12 mouse cellular contexts compared by ENCODE assay signal in the genomic region with DNA sequence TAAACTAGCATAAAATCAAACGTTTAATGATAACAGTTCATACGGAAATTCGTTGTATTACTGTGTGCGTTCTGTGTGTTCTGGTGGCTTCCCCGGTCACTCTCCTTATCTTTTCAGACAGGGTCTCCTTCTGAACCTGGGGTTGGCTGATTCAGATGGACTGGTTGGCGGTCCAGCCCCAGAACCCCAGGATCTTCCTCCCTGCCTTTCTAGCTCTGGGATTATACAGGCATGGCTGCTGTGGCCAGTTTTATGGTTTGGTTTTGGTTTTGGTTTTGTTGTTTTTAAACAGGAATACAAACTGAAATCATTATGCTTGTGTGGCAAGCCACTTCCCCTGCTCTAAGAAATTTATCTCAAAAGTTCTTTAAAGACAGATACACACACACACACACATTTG. TPM values are rescaled to one million over a fixed set of nuclear protein-coding genes. Genes with fewer than 3 reads are reported as not detected.
DNase-seq lines count a peak whose midpoint lies in the region; ATAC-seq and TF ChIP-seq lines count a peak whose summit lies in the region.
"Had no signal": no experiment of that assay in that cellular context is flagged by ENCODE, and none has a peak within 500 bp of the region (broad histone marks: within the 10 kb centered on the region; RNA-seq: fewer than 3 reads in every experiment).

No protein-coding gene starts in this region.

- 88% methylated on average over 6 of the region's 6 CpGs for WGBS in embryonic facial prominence, embryonic 14.5 days
- 86% methylated on average over 6 of the region's 6 CpGs for WGBS in embryonic facial prominence, embryonic 10.5 days
- 10% methylated on average over 6 of the region's 6 CpGs for WGBS in spleen, adult 2 months
- 22% methylated on average over 6 of the region's 6 CpGs for WGBS in liver, embryonic 15.5 days (ENCODE audit: insufficient replicate concordance)
- WGBS in cerebellum, adult 2 months = 88% methylated on average over 6 of the region's 6 CpGs

- H3K27ac ChIP-seq in embryonic facial prominence, embryonic 14.5 days (replicated peaks; ENCODE audit: low read depth, low read length) = no peak overlapping the region
- H3K27ac ChIP-seq in embryonic facial prominence, embryonic 10.5 days (replicated peaks) = no peak overlapping the region
- peak overlapping the region; percentile 78 for H3K27ac ChIP-seq in spleen, adult 2 months (ENCODE audit: insufficient read depth, low read length)
- peak overlapping the region; percentile 89 for H3K27ac ChIP-seq in liver, embryonic 15.5 days (replicated peaks)
- no peak overlapping the region for H3K27ac ChIP-seq in cerebellum, adult 2 months (ENCODE audit: insufficient read depth, low read length)
- H3K27ac ChIP-seq: embryonic facial prominence, embryonic 15.5 days had no signal

- H3K9ac ChIP-seq in embryonic facial prominence, embryonic 14.5 days (ENCODE audit: low read depth, low read length) = no peak overlapping the region
- H3K9ac ChIP-seq in liver, embryonic 15.5 days = peak overlapping the region; percentile 44
- H3K9ac ChIP-seq: embryonic facial prominence, embryonic 15.5 days had no signal

- no peak for DNase-seq in embryonic facial prominence, embryonic 14.5 days (ENCODE audit: low spot score)
- DNase-seq in embryonic facial prominence, embryonic 10.5 days (ENCODE audit: low spot score) = no peak
- no peak for DNase-seq in spleen, adult 2 months (ENCODE audit: low read depth in 1 of 2, low spot score in 2 of 2)
- no peak for DNase-seq in spleen, postnatal 36 days (ENCODE audit: low spot score in 2 of 2)
- no peak for DNase-seq in yolk sac, embryonic 10.5 days (ENCODE audit: low spot score)
- DNase-seq in cerebellum, adult 2 months = no peak
- no peak for DNase-seq in frontal cortex, postnatal 14 days (ENCODE audit: low spot score in 2 of 2)
- DNase-seq: cerebellum, adult 11 months; gastrocnemius, postnatal 36 days; kidney, adult 9 months had no signal

- H3K4me3 ChIP-seq in embryonic facial prominence, embryonic 14.5 days (ENCODE audit: low read depth, low read length) = no peak overlapping the region
- no peak overlapping the region for H3K4me3 ChIP-seq in embryonic facial prominence, embryonic 10.5 days
- 0 out of 2 replicates have a peak overlapping the region, but pooled peaks have one; percentile 24 for H3K4me3 ChIP-seq in spleen, adult 2 months (ENCODE audit: extremely low read depth, insufficient read depth, insufficient read length)
- peak overlapping the region; percentile 77 for H3K4me3 ChIP-seq in liver, embryonic 15.5 days (replicated peaks)
- no peak overlapping the region for H3K4me3 ChIP-seq in cerebellum, adult 2 months (replicated peaks; ENCODE audit: insufficient read depth, low read depth, low read length)
- H3K4me3 ChIP-seq: embryonic facial prominence, embryonic 15.5 days had no signal

- H3K4me1 ChIP-seq in embryonic facial prominence, embryonic 14.5 days (ENCODE audit: control insufficient read depth, insufficient read depth, low read length) = peaks cover 13% of the 10 kb centered on the region
- peaks cover 48% of the 10 kb centered on the region for H3K4me1 ChIP-seq in embryonic facial prominence, embryonic 10.5 days
- H3K4me1 ChIP-seq in spleen, adult 2 months (ENCODE audit: control insufficient read depth, insufficient read depth, insufficient read length) = peaks cover 31% of the 10 kb centered on the region
- H3K4me1 ChIP-seq in liver, embryonic 15.5 days (replicated peaks) = peaks cover 85% of the 10 kb centered on the region
- H3K4me1 ChIP-seq in cerebellum, adult 2 months (ENCODE audit: control insufficient read depth, insufficient read depth, low read length) = no peaks in the 10 kb centered on the region

- TF ChIP-seq POLR2A in spleen, adult 2 months (IDR thresholded peaks at IDR 0.05; ENCODE audit: low read depth, low read length) = no peak
- no peak for TF ChIP-seq POLR2A in cerebellum, adult 2 months (IDR thresholded peaks at IDR 0.05; ENCODE audit: borderline replicate concordance, insufficient read depth, low read length)

- no peak for TF ChIP-seq CTCF in spleen, adult 2 months (IDR thresholded peaks at IDR 0.05; ENCODE audit: extremely low read depth, insufficient read depth, insufficient read length, insufficient replicate concordance)
- TF ChIP-seq CTCF in cerebellum, adult 2 months (IDR thresholded peaks at IDR 0.05; ENCODE audit: borderline replicate concordance, insufficient read depth, low read depth, low read length) = no peak

- ATAC-seq in embryonic facial prominence, embryonic 14.5 days (ENCODE audit: low read depth) = no peak
- ATAC-seq in liver, embryonic 15.5 days (ENCODE audit: insufficient read depth) = peak; percentile 36

- H3K27me3 ChIP-seq in embryonic facial prominence, embryonic 14.5 days (replicated peaks; ENCODE audit: control insufficient read depth, insufficient read depth, low read length) = no peaks in the 10 kb centered on the region
- peaks cover 36% of the 10 kb centered on the region for H3K27me3 ChIP-seq in embryonic facial prominence, embryonic 10.5 days (replicated peaks; ENCODE audit: low read depth, poor library complexity, severe bottlenecking)
- no peaks in the 10 kb centered on the region for H3K27me3 ChIP-seq in spleen, adult 2 months (ENCODE audit: control insufficient read depth, insufficient read depth, low read length)
- H3K27me3 ChIP-seq in liver, embryonic 15.5 days = 0 out of 2 replicates have a peak, but pooled peaks cover 7% of the 10 kb centered on the region
- H3K27me3 ChIP-seq in cerebellum, adult 2 months (ENCODE audit: control insufficient read depth, insufficient read depth, low read length) = peaks cover 1% of the 10 kb centered on the region; the same call in 1 of the 2 replicates
- H3K27me3 ChIP-seq: embryonic facial prominence, embryonic 15.5 days had no signal

- no peaks in the 10 kb centered on the region for H3K36me3 ChIP-seq in embryonic facial prominence, embryonic 14.5 days (ENCODE audit: control insufficient read depth, insufficient read depth, low read length)
- no peaks in the 10 kb centered on the region for H3K36me3 ChIP-seq in embryonic facial prominence, embryonic 10.5 days (replicated peaks)
- H3K36me3 ChIP-seq in spleen, adult 2 months (ENCODE audit: control insufficient read depth, insufficient read depth, low read length) = no peaks in the 10 kb centered on the region
- no peaks in the 10 kb centered on the region for H3K36me3 ChIP-seq in liver, embryonic 15.5 days (replicated peaks)
- H3K36me3 ChIP-seq: embryonic facial prominence, embryonic 15.5 days had no signal

- H3K9me3 ChIP-seq in embryonic facial prominence, embryonic 14.5 days (ENCODE audit: control insufficient read depth, low read length) = no peaks in the 10 kb centered on the region
- H3K9me3 ChIP-seq in embryonic facial prominence, embryonic 10.5 days = no peaks in the 10 kb centered on the region
- no peaks in the 10 kb centered on the region for H3K9me3 ChIP-seq in liver, embryonic 15.5 days (replicated peaks)
- H3K9me3 ChIP-seq: embryonic facial prominence, embryonic 15.5 days had no signal

- peak overlapping the region; percentile 95; the same call in 1 of the 2 replicates for H3K4me2 ChIP-seq in embryonic facial prominence, embryonic 14.5 days (ENCODE audit: low read depth, low read length)
- peak overlapping the region; percentile 97 for H3K4me2 ChIP-seq in liver, embryonic 15.5 days

RNA-seq across cellular contexts. Expression of a gene that starts 3.0 kb away (rescaled TPM):
- 121 and 129 TPM in 2 replicates for polyA plus RNA-seq in embryonic facial prominence, embryonic 14.5 days (2014; fragmentation: Nextera tagmentation; extraction: Ambion mirVana)
- polyA plus RNA-seq in embryonic facial prominence, embryonic 10.5 days (2016; fragmentation: Nextera tagmentation; extraction: Ambion mirVana) = 55.8 and 75.8 TPM in 2 replicates
- 13.7 and 19.8 TPM in 2 replicates for polyA plus RNA-seq in spleen, adult 2 months (2012; rRNA removed)
- polyA plus RNA-seq in liver, embryonic 15.5 days (2015; fragmentation: Nextera tagmentation; extraction: Ambion mirVana) = 51.3 and 56.4 TPM in 2 replicates
- 6.8 and 7.4 TPM in 2 replicates for polyA plus RNA-seq in cerebellum, adult 2 months (2012; rRNA removed)

RNA-seq across cellular contexts. Expression of a gene that starts 23.1 kb away (rescaled TPM):
- not detected in 2 replicates for polyA plus RNA-seq in embryonic facial prominence, embryonic 14.5 days (2014; fragmentation: Nextera tagmentation; extraction: Ambion mirVana)
- polyA plus RNA-seq in embryonic facial prominence, embryonic 10.5 days (2016; fragmentation: Nextera tagmentation; extraction: Ambion mirVana) = not detected in 2 replicates
- polyA plus RNA-seq in spleen, adult 2 months (2012; rRNA removed) = 0.04 and 0.12 TPM in 2 replicates
- not detected in 2 replicates for polyA plus RNA-seq in liver, embryonic 15.5 days (2015; fragmentation: Nextera tagmentation; extraction: Ambion mirVana)
- polyA plus RNA-seq in cerebellum, adult 2 months (2012; rRNA removed) = not detected in 2 replicates
- polyA plus RNA-seq: embryonic facial prominence, embryonic 15.5 days had no signal

RNA-seq across cellular contexts. Expression of a gene that starts 44.0 kb away (rescaled TPM):
- polyA plus RNA-seq in embryonic facial prominence, embryonic 14.5 days (2014; fragmentation: Nextera tagmentation; extraction: Ambion mirVana) = 254 and 258 TPM in 2 replicates
- polyA plus RNA-seq in embryonic facial prominence, embryonic 10.5 days (2016; fragmentation: Nextera tagmentation; extraction: Ambion mirVana) = 212 and 222 TPM in 2 replicates
- polyA plus RNA-seq in spleen, adult 2 months (2012; rRNA removed) = 183 and 235 TPM in 2 replicates
- 117 and 119 TPM in 2 replicates for polyA plus RNA-seq in liver, embryonic 15.5 days (2015; fragmentation: Nextera tagmentation; extraction: Ambion mirVana)
- polyA plus RNA-seq in cerebellum, adult 2 months (2012; rRNA removed) = 459 and 486 TPM in 2 replicates

Comparison
In these comparisons a context has a peak if more than half of its experiments do, and no peak if none do; other contexts are left out.
1. H3K27ac ChIP-seq: peak in spleen, adult 2 months (single experiment) and liver, embryonic 15.5 days (single experiment); none in embryonic facial prominence, embryonic 14.5 days (single experiment), embryonic facial prominence, embryonic 10.5 days (single experiment) and cerebellum, adult 2 months (single experiment).
2. H3K4me3 ChIP-seq: peak in spleen, adult 2 months (single experiment) and liver, embryonic 15.5 days (single experiment); none in embryonic facial prominence, embryonic 14.5 days (single experiment), embryonic facial prominence, embryonic 10.5 days (single experiment) and cerebellum, adult 2 months (single experiment).